Mouse (Mus musculus): Measurements from ENCODE around the gene H2afy2. TPM values are rescaled to one million over a fixed set of nuclear protein-coding genes. Genes with fewer than 3 reads are reported as not detected.

Gene H2afy2
- total and polyA plus RNA-seq, 3 experiments, result 0.25 TPM; not detected in 2

- Histone ChIP-seq H3K4me3 (ENCODE audit: control insufficient read depth in 1 of 2, insufficient read depth in 1 of 2, low read depth in 2 of 2, low read length in 2 of 2) (no peak overlapping the region), H3K27me3 (ENCODE audit: control insufficient read depth in 1 of 2, insufficient read depth in 2 of 2, low read length in 2 of 2) (no peaks in the 10 kb centered on the region), H3K4me1 (ENCODE audit: control insufficient read depth in 1 of 2, insufficient read depth in 2 of 2, low read length in 2 of 2) (no peaks in the 10 kb centered on the region), H3K9me3 (replicated peaks; ENCODE audit: insufficient read depth, low read length) (no peaks in the 10 kb centered on the region), H3K9ac (ENCODE audit: control insufficient read depth, low read depth, low read length, poor library complexity, severe bottlenecking) (no peak overlapping the region), H3K36me3 (ENCODE audit: control insufficient read depth in 1 of 2, insufficient read depth in 2 of 2, low read length in 2 of 2) (no peaks in the 10 kb centered on the region), H3K27ac (ENCODE audit: control insufficient read depth, low read depth, low read length) (no peak overlapping the region), H3K79me2 (ENCODE audit: control insufficient read depth, insufficient read depth, low read length, poor library complexity) (no peaks in the 10 kb centered on the region)
- DNase-seq (ENCODE audit: low read depth, low spot score), result no peak
- TF ChIP-seq MAZ (IDR thresholded peaks at IDR 0.05; ENCODE audit: low read depth, low read length) (no peak), CHD2 (IDR thresholded peaks at IDR 0.05; ENCODE audit: low read length) (no peak), ZKSCAN1 (IDR thresholded peaks at IDR 0.05; ENCODE audit: low read depth, low read length) (no peak), MAX (IDR thresholded peaks at IDR 0.05; ENCODE audit: low read length) (no peak), POLR2A (IDR thresholded peaks at IDR 0.05; ENCODE audit: control insufficient read depth in 1 of 2, insufficient read depth in 1 of 2, low read depth in 1 of 2, low read length in 2 of 2, poor library complexity in 1 of 2) (no peak), UBTF (IDR thresholded peaks at IDR 0.05; ENCODE audit: borderline replicate concordance, insufficient read depth, low read depth, low read length) (no peak), POLR2AphosphoS5 (IDR thresholded peaks at IDR 0.05; ENCODE audit: borderline replicate concordance, low read depth, low read length) (no peak), USF2 (IDR thresholded peaks at IDR 0.05; ENCODE audit: borderline replicate concordance in 1 of 2, insufficient read depth in 1 of 2, low read depth in 1 of 2, low read length in 2 of 2) (no peak), KAT2A (conservative IDR thresholded peaks at IDR 0.05; ENCODE audit: low read depth, low read length) (no peak), TBP (IDR thresholded peaks at IDR 0.05; ENCODE audit: low read depth, low read length) (no peak), ZMIZ1 (IDR thresholded peaks at IDR 0.05; ENCODE audit: low read depth, low read length) (no peak), TAL1 (IDR thresholded peaks at IDR 0.05; ENCODE audit: low read length) (no peak), HCFC1 (IDR thresholded peaks at IDR 0.05; ENCODE audit: low read depth, low read length) (no peak), ZNF384 (IDR thresholded peaks at IDR 0.05; ENCODE audit: low read depth, low read length) (no peak), SIN3A (IDR thresholded peaks at IDR 0.05; ENCODE audit: low read length) (no peak), RCOR1 (IDR thresholded peaks at IDR 0.05; ENCODE audit: low read depth, low read length) (no peak)
Observed at GRCm38 (mm10) chr10:61787541-61788313, 3.8 kb upstream of the H2afy2 start.

- Histone ChIP-seq H3K27ac (ENCODE audit: control insufficient read depth, low read depth, low read length) (no peak overlapping the region), H3K36me3 (ENCODE audit: control insufficient read depth in 1 of 2, insufficient read depth in 2 of 2, low read length in 2 of 2) (no peaks in the 10 kb centered on the region), H3K4me3 (ENCODE audit: control insufficient read depth in 1 of 2, insufficient read depth in 1 of 2, low read depth in 2 of 2, low read length in 2 of 2) (no peak overlapping the region), H3K27me3 (ENCODE audit: control insufficient read depth in 1 of 2, insufficient read depth in 2 of 2, low read length in 2 of 2) (no peaks in the 10 kb centered on the region; a peak in 1 of 4 replicates), H3K79me2 (ENCODE audit: control insufficient read depth, insufficient read depth, low read length, poor library complexity) (no peaks in the 10 kb centered on the region), H3K9me3 (replicated peaks; ENCODE audit: insufficient read depth, low read length) (no peaks in the 10 kb centered on the region), H3K4me1 (ENCODE audit: control insufficient read depth in 1 of 2, insufficient read depth in 2 of 2, low read length in 2 of 2) (no peaks in the 10 kb centered on the region), H3K9ac (ENCODE audit: control insufficient read depth, low read depth, low read length, poor library complexity, severe bottlenecking) (no peak overlapping the region)
- DNase-seq (ENCODE audit: low read depth, low spot score), result no peak
- TF ChIP-seq TCF12 (IDR thresholded peaks at IDR 0.05; ENCODE audit: low read depth, low read length), result no peak
- no peak for TF ChIP-seq ZKSCAN1 (IDR thresholded peaks at IDR 0.05; ENCODE audit: low read depth, low read length)
- no peak for TF ChIP-seq BHLHE40 (IDR thresholded peaks at IDR 0.05; ENCODE audit: borderline replicate concordance, low read depth, low read length)
- no peak for TF ChIP-seq MYB (IDR thresholded peaks at IDR 0.05; ENCODE audit: low read depth, low read length)
- TF ChIP-seq CTCF (IDR thresholded peaks at IDR 0.05 in 2 of 3, conservative IDR thresholded peaks at IDR 0.05 in 1 of 3; ENCODE audit: control insufficient read depth in 1 of 3, insufficient read depth in 1 of 3, low read depth in 2 of 3, low read length in 3 of 3, poor library complexity in 1 of 3, severe bottlenecking in 1 of 3), result no peak
- TF ChIP-seq MYC (IDR thresholded peaks at IDR 0.05; ENCODE audit: low read depth, low read length), result no peak
- TF ChIP-seq HCFC1 (IDR thresholded peaks at IDR 0.05; ENCODE audit: low read depth, low read length), result no peak
- no peak for TF ChIP-seq MAZ (IDR thresholded peaks at IDR 0.05; ENCODE audit: low read depth, low read length)
- TF ChIP-seq TAL1 (IDR thresholded peaks at IDR 0.05; ENCODE audit: low read length), result no peak
- TF ChIP-seq ETS1 (IDR thresholded peaks at IDR 0.05; ENCODE audit: low read depth, low read length), result no peak
- TF ChIP-seq NELFE (IDR thresholded peaks at IDR 0.05; ENCODE audit: low read depth, low read length), result no peak
- TF ChIP-seq KAT2A (conservative IDR thresholded peaks at IDR 0.05; ENCODE audit: low read depth, low read length), result no peak
- TF ChIP-seq RAD21 (IDR thresholded peaks at IDR 0.05; ENCODE audit: low read depth, low read length), result no peak
- no peak for TF ChIP-seq ZC3H11A (IDR thresholded peaks at IDR 0.05; ENCODE audit: low read depth, low read length)
- no peak for TF ChIP-seq CHD2 (IDR thresholded peaks at IDR 0.05; ENCODE audit: low read length)
- no peak for TF ChIP-seq TBP (IDR thresholded peaks at IDR 0.05; ENCODE audit: low read depth, low read length)
- no peak for TF ChIP-seq GATA1 (IDR thresholded peaks at IDR 0.05; ENCODE audit: low read depth, low read length)
- no peak for TF ChIP-seq MXI1 (IDR thresholded peaks at IDR 0.05; ENCODE audit: low read depth, low read length)
- no peak for TF ChIP-seq SMC3 (IDR thresholded peaks at IDR 0.05; ENCODE audit: low read depth, low read length)
- TF ChIP-seq USF2 (IDR thresholded peaks at IDR 0.05; ENCODE audit: borderline replicate concordance in 1 of 2, insufficient read depth in 1 of 2, low read depth in 1 of 2, low read length in 2 of 2), result no peak
Observed at GRCm38 (mm10) chr10:61784414-61784813, 467 bp upstream of the H2afy2 start.
